Mouse (Mus musculus) frontal cortex, postnatal 25 days (tissue): ENCODE measurements around the gene Grhl1.
"Not testable (repeated sequence)": the region's sequence is repeated elsewhere in the genome, so short reads cannot be mapped to it uniquely, and the experiment has no call there.

Experiments used
- DNase-seq, 2 experiments: peaks; one replicate each; pipeline ENCODE4 v3.0.0; 2022; ENCODE audit warnings: low spot score in 2 of 2

Grhl1 gene

GRCm38 (mm10) chr12:24590371-24590770 is 18.3 kb downstream of the Grhl1 start:
- DNase-seq = no peak

- DNase-seq = no peak
Observed at GRCm38 (mm10) chr12:24592055-24592454, 20.0 kb downstream of the Grhl1 start.

- peak in 1 of 2 experiments; percentile 32 for DNase-seq
Observed at GRCm38 (mm10) chr12:24592956-24593672, 21.0 kb downstream of the Grhl1 start.

- no peak for DNase-seq
Observed at GRCm38 (mm10) chr12:24597376-24597775, 25.3 kb downstream of the Grhl1 start.

GRCm38 (mm10) chr12:24599366-24599895 is 27.3 kb downstream of the Grhl1 start:
- no peak for DNase-seq

- DNase-seq = no peak
Observed at GRCm38 (mm10) chr12:24600074-24600473, 28.0 kb downstream of the Grhl1 start.

GRCm38 (mm10) chr12:24600806-24601205 is 28.7 kb downstream of the Grhl1 start:
- peak; percentile 53 to 74 for DNase-seq

GRCm38 (mm10) chr12:24603266-24603665 is 31.2 kb downstream of the Grhl1 start:
- DNase-seq = peak; percentile 62 to 63

GRCm38 (mm10) chr12:24606166-24606565 is 34.1 kb downstream of the Grhl1 start:
- DNase-seq = no peak

- no peak for DNase-seq
Observed at GRCm38 (mm10) chr12:24612591-24612990, 40.5 kb downstream of the Grhl1 start.

GRCm38 (mm10) chr12:24614452-24615075 is 42.5 kb downstream of the Grhl1 start:
- no peak for DNase-seq

- DNase-seq = no peak
Observed at GRCm38 (mm10) chr12:24615140-24615539, 43.1 kb downstream of the Grhl1 start.

- DNase-seq = no peak
Observed at GRCm38 (mm10) chr12:24619436-24619835, 47.4 kb downstream of the Grhl1 start.

- DNase-seq = no peak
Observed at GRCm38 (mm10) chr12:24623486-24624251, 51.6 kb downstream of the Grhl1 start.

GRCm38 (mm10) chr12:24626401-24626800 is 54.3 kb downstream of the Grhl1 start:
- no peak for DNase-seq

- no peak for DNase-seq
Observed at GRCm38 (mm10) chr12:24627215-24627614, 55.1 kb downstream of the Grhl1 start.

GRCm38 (mm10) chr12:24630220-24630619 is 58.1 kb downstream of the Grhl1 start:
- no peak for DNase-seq

GRCm38 (mm10) chr12:24632404-24632803 is 60.3 kb downstream of the Grhl1 start:
- DNase-seq = no peak

GRCm38 (mm10) chr12:24633753-24634191 is 61.7 kb downstream of the Grhl1 start:
- DNase-seq = no peak

- no peak for DNase-seq
Observed at GRCm38 (mm10) chr12:24634212-24634611, 62.1 kb downstream of the Grhl1 start.

GRCm38 (mm10) chr12:24634648-24635047 is 62.6 kb downstream of the Grhl1 start:
- no peak for DNase-seq

- not testable (repeated sequence) for DNase-seq
Observed at GRCm38 (mm10) chr12:24638787-24639186, 66.7 kb downstream of the Grhl1 start.
